Mouse (Mus musculus) T-helper 1 cell (primary cell): ENCODE measurements around the gene Nlgn2.

Source experiments
- in situ Hi-C: fragments of 300-600 bp; cut with MboI, MseI; formaldehyde crosslinking; loops from one replicate; pipeline ENCODE4 v1.15.1; 2025; ENCODE audit warnings: high pct_unique_total_duplicates

Gene Nlgn2

DNA sequence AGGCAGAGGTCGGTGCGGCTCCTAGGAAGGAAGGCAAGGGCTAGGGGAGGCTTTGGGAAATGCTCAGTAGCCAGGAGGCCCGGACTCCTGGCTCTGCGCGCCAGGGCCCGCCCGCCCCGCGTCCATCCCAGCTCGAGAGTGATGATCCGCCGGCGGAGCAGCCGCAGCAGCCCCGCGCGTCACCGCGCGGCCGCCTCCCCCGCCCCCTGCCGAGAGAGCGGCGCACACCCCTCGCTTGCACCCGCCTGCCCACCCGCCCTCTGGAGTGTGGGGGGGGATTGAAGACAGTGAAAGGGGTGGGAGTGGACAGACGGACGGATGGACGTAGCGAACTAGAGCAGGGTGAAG is at the start of gene Nlgn2:
TSS of gene Nlgn2 (minus strand) at position 181 of the 348 bp plus-strand sequence.
- in situ Hi-C loops, result no loop called here

DNA sequence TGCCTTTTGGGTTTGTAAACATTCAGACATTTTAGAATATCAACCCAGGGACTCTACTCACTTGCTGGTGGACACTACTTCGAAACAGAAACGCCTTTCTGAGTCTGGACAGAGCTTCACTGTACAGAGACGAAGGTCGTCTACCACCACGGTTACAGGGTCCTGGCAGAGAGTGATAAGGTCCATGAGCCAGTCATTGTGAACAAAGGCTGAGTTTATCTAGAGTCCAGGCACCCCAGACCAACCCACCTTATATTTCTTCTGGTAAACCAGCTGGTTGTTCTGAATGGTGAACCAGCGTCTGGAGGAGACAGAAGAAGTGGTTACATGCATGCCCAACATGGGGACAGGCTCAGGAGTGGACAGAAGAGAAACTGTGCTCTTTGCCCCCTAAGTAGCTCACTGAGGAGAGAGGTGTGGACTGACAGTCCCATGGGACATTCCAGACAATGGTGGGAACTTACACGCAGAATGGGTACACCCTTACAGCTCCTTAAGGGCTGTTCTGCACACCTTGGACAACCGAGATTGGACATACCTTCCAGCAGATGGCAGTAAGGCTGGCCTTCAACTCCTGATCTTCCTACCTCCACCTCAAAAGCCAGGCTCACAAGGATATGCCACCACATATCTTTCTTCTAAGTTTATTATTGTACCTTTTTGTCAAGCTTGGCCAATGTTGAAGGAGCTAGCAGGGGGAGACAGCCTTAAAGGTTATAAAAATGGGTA is 49.5 kb upstream of the Nlgn2 start:
- in situ Hi-C loops, result no loop called here

DNA sequence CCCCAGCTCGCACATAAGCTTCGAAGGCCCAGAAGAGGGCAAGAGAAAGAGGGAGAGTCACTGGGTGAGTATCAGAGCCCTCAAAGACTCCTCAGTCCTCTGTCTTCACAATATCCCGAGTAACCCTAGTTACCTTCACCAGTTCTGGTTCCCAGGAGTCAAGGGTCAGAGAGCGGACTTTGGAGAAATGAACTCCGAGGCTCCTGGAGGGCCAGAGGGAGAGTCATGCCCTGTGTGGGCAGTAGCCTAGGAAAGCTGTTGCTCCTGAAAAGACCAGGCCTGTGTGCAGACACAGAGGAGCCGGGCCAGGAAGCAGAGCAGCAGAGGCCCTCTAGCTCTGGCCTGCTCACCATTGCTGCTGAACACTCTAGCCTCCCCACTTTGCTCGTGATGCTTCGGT is 47.1 kb upstream of the Nlgn2 start:
- in situ Hi-C loops, result no loop called here

DNA sequence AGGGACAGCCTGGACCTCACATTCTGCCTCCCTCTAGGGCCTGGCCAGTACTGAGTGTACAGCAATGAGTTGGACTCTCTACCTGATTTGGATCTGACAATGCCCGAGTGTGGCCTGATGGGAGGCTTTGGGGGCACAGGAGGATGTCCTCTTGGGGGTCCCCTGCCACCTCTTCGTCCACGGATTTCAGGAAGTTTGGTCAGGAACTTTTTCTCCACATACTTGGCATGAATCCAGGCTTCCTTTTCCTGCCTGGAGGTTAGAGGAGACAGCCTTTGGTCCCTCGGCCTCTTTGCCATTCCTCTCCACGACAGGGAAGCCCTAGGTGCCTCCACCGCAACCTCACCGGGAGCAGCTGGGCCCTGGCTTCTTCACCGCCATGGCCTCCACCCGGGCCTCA is 46.7 kb upstream of the Nlgn2 start:
- in situ Hi-C loops, result no loop called here

DNA sequence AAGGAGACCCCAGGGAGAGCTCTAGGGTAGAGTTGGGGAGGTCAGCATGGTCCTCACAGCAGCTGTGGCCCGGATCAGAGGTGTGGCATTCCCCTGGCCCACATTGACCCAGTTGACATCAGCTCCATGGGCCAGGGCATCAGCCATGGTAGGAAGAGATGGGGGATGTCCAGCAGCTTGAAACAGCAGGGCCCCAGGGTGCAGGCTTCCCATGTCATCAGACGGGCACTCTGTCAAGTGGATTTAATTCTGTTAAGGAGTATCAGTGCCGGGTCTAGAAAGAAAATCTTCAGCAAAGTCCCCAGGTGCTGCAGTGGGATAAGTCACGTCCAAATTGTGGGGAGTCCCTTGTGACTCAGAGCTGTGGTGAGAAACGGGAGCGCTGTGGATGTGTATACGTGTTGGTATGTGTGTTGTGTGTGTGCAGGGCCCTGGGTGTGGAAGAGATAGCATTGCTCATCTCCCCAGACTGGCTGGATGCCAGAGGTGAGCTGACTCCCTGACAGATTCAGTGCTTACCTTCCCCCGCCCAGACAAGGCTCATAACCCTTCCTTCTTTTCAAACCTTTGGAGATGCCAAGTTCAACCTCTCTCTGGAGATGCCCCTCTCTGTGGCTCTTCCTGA is 46.1 kb upstream of the Nlgn2 start:
- in situ Hi-C loops, result no loop called here

DNA sequence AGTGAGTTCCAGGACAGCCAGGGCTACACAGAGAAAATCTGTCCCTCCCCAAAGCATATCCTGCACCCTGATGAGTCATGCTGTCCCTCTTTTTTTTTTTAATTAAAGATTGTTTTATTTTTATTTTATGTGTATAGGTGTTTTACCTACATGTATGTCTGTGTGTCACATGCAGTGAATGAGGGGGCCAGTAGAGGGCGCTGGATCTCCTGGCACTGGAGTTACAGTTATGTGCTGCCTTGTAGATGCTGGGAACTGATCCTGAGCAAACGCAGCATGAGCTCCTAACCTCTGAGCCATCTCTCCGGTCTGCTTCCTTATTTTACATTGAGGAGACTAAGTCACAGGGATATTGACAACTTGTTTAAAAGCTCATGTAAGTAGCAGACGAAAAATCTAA is 45.5 kb upstream of the Nlgn2 start:
- in situ Hi-C loops, result no loop called here

DNA sequence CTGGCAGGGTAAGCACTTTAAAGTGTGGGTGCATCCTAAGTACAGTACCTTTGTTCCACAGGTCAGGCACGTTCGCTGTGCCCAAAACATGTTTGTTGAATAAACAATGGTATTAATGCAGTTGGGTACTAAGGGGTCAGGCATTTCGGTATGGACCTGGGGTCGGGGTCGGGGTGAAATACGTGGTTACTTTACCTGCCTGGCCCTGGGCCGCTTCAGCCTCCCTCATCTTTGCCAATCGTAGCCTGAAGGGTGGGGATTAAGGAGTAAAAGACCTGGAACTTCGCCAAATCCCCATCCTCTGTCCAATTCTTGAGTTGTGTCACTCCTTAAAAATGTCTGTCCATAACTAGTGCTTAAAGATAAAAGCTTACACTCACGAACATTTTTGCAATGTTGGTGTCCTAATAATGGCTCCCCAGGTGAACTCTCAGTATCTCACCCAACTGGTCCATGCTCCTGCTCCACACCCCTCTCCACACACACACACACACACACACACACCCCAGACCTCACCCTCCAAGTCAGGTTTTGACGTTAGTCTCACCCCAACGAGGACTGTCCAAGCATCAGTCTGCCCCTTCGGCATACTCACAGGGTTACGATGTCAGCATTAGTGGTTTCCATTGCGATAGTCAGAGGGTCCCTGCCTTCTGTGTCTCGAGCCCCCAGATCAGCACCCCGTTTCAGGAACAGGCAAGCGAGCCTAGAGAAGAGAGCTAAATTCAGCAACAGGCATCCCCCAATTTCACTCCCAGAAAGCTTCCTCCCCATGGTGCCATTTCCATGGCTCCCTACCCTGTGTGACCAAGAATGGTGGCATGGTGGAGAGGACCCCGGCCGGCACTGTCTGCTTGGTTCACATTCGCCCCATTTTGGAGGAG is 44.4 kb upstream of the Nlgn2 start:
- in situ Hi-C loops, result no loop called here

DNA sequence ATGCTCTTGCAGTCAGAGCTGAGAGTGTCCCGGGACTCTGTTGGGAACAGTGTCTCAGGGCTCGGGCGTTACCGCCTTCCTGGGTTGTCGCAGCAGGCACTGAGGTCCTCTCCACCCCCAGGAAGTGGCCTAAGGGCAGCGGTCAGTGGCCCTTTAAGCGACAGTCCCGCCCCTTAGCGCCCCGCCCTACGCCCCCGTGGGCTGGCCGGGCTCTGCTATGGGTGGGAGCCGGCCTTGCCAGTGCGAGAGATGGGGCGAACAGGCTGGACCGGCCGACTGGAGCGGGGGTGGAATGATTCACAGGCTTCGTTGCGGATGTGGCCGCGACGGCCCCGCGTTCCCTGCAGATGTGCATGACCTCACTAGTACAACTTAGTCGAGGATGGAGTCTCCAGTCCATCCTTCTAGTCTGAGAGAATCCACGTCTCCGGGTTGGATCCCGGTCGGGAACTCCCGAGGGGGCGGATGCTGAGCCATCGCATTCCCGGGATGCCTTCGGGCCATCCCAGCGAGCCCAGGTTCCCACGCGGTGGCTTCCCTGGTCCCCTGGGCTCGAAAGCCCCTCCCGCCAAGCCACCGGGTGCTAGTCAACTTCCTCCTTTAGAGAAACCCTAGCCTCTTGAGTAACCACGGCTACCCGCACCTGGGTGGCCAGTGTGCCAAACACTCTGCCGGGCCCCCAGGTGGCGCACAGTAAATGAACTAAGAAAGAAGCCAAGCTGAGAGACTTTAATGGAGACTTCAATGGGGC is 43.4 kb upstream of the Nlgn2 start, which contains the start of gene Kctd11:
TSS of gene Kctd11 (minus strand) at position 554 of the 751 bp plus-strand sequence.
- in situ Hi-C loops, result no loop called here

DNA sequence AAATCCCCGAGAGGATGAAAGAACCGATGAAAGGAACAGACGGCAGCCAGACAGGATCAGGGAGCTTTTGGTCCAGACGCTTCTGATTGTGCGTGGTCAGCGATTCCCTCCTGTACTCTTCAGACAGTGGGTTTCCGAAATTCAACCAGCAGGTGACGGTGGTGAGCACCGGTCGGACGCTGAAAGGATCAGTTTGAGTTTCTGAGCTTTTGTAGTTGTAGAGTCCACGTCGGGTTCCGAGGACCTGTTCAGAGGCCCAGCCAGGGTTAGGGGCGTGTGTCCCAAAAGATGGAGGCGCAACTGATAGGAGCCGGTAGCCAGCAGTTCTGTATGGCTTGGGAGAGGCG is 42.9 kb upstream of the Nlgn2 start:
- in situ Hi-C loops, result no loop called here

DNA sequence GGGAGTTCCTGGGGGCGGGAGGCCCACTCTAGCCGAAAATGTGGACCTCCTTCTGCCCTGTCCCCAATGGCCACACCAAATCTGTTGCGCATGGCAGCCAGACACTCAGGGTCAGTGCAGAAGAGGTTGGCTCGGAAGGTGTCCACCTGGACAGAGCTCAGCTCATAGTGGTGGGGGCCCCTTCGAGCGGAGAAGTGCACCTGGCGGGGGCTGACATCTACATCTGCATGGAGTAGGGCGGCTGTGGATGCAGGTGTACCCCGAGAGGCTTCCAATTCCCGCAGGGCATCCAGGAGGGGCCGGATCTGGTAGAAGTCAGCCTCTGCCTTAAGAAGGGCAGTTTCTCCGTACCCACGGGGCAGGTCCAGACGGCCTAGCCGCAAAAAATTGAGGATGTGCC is 42.1 kb upstream of the Nlgn2 start:
- in situ Hi-C loops, result loop anchor here (5.0 kb wide), 2 partner anchors 72 to 152 kb away; partner anchors contain the start of gene Tmem102

DNA sequence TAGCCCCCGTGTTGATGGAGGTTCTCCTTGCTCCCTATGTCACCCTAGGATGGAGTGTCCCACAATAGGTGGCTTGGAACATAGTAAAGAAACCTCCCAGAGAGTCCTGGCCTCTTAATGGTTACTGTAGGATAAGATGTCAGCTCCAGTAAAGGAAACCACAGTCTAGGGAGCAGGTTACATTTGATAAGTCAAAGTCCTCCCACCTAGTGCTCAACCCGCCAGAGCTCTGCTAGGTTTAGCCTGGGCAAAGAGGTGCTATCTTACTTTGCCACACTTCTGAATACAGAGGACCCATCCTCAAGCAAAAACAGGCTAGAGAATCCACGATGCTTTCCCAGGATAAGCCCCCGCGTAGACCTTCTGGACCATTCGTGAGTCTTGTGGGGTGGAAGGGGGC is 41.4 kb upstream of the Nlgn2 start:
- in situ Hi-C loops, result loop anchor here (5.0 kb wide), 2 partner anchors 72 to 152 kb away; partner anchors contain the start of gene Tmem102

DNA sequence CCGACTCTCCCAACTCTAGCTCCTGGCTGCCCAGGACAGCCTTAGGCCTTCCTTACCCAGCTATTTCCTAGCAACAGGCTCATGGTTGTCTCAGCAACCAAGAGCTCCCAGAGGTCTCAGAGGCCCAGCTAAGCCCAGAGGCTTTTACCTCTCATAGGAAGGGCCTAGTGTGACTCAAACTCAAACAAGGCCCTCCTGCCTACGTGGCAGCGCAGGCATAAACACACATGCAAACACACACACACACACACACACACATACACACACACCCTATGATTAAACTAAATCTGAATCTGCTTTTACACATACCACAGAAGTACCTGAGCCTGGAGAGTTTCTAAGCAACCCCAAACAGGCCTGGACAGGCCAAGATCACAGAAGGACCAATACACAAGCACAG is 40.8 kb upstream of the Nlgn2 start:
- in situ Hi-C loops, result loop anchor here (5.0 kb wide), 2 partner anchors 71 to 151 kb away; partner anchors contain the start of gene Tmem102

DNA sequence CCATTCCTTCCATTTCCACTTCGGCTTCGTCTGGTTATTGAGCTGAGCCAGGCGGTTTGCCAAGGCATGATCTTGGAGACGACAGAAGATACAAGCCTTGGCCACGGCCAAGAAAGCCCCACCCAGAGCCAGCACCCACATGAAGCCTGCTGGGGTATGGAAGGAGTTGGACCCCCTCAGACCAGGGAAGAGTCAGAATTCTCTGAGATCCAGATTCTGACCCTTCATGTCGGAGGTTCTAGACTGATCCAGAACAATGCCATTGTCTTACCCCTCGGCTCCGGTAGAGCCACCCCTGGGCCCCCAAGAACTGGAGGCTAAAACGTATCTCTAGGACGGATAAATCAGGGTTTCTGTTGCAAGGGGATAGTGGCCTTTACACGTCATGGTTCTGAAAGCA is 40.3 kb upstream of the Nlgn2 start, which contains the start of gene Tmem95:
TSS of gene Tmem95 (minus strand) at position 141 of the 400 bp plus-strand sequence.
- in situ Hi-C loops, result loop anchor here (5.0 kb wide), 2 partner anchors 71 to 151 kb away; partner anchors contain the start of gene Tmem102

DNA sequence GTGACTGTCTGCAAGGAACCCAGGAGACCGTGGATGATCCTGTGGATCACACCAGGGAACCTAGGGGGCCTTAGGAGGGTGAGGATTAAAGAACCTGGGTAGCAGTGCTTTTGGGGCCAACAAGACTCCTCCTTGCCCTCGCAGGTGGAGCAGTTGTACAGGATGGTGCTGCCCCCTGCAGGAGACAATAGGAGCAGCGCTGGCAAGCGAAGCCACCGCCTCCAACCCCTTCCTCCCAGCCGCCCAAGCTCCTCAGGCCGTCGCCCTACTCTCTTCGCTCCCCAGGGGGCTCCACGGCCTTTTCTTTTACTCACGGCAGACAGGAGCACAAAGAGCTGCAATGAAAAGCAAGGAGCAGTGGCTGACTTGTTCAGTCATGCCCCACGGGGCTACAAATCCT is 39.3 kb upstream of the Nlgn2 start:
- in situ Hi-C loops, result loop anchor here (5.0 kb wide), 2 partner anchors 70 to 150 kb away; partner anchors contain the start of gene Tmem102

DNA sequence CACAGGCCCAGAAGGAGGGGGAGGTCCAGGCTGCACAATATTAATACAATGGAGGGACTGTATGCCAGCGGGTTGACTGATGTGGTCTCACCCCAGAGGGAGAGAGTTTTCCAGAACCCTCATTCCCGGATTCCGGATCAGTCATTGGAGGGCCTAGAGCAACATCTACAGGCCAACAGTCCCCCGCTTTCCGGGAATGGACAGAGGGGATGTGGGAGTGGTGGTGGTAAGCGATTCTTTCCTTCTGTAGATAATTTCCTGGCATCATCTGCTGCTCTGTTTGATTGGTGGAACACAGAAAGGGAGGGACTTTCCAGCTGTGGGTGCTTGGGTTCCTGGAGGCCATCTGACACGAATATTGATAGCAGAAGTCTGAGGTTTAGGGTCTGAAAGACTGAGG is 38.6 kb upstream of the Nlgn2 start:
- in situ Hi-C loops, result loop anchor here (5.0 kb wide), 2 partner anchors 69 to 149 kb away; partner anchors contain the start of gene Tmem102

DNA sequence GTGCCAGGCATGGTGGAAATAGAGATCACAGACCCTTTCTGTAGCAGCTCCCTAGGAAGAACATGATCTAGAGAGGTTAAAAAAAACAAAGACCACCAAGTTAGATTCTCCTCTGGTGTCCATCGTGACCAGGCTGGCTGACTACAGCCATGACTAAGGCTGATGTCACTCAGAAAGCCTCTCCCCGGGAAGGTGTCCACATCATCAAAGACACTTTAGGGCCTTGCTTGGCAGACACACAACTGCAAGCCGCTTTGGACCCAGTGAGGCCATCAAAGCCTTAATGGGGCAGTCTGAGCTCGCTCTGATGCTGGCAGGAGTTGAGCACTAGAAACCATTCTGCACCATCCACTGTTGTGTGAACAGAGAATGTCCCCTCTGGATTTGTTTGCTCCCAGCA is 34.9 kb upstream of the Nlgn2 start:
- in situ Hi-C loops, result no loop called here

DNA sequence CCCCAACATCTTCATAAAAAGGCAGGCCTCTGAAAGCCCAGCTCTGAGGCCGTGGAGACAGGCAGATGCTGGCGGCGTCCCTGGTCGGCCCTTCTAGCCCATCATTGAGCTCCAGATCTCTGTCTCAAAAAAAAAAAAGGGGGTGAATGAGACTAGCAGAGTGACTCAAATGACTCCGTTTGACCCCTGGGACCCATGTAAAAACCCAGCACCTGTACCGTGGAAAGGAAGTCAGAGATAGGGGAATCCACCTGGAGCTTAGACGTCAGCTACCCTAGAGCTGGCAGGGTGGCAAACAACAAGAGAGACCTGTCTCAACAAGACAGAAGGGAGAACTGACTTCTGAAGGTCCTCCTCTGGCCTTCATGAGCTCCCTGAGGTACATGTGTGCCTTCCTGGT is 34.2 kb upstream of the Nlgn2 start:
- in situ Hi-C loops, result no loop called here

DNA sequence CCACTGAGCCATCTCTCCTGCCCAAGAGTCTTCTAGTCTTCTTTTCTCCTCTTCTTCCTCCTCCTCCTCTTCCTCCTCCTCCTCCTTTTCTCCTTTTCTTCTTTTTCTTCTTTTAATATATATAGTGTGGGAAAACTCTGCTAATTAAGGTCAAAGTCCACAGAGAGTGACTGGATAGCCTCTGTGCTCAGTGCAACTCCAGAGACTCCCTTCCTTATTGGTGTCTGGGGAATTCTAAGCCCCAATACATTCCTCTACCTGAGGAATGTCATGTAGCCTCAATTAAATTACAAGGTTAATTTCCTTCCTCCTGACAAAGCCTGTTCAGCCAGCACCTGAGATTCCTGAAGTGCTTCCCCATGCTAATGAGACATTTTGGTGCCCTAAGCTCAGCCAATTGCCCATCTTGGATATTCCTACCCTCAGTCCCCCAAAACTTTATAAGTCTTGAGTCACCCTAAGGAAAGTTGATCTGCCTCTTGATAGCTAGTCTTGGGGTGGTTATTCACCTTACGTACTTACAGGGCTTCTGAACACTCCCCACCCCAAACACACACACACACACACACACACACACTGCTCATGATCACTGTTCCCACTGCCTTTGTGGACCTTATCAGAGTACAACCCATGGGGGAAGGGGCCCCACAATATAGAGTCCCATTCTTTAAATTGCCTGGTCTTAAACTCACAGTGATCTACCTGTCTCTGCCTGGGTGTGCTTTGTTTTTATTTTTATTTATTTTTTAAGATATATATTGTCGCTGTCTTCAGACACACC is 32.9 kb upstream of the Nlgn2 start:
- in situ Hi-C loops, result no loop called here

DNA sequence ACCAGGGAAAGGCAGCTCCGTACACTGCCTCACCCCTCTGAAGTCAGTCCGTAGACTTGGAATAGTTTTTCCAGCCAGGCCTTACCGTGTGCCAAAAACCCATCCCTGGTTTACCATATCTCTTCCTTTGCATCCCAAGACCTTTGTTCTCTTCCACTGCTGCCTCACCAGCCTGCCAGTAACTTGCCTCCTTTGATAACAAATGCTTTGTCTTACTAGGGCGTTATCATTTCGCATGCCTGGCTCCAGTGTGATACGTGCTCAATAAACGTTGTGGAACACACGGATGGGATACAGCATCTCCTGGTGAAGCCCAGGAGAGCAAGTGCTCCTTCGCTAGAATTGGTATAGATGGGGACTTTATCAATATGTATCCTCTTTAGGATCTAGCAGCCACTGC is 29.8 kb upstream of the Nlgn2 start:
- in situ Hi-C loops, result no loop called here

DNA sequence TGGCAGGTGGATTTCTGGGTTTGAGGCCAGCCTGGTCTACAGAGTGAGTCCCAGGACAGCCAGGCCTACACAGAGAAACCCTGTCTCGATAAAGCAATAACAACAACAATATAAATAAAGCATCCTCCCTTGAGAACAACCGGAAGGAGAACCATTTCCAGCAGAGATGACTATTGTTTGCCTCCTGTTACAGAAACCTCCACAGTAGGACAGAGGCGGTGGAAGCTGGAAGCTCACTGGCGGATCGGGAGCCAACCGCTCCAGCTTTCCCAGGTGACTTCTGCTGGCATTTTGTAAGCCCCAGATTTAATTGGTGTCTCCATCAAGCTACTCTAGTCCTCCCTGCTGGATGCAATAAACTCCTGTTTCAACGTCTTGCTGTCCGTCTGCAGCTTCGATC is 28.0 kb upstream of the Nlgn2 start:
- in situ Hi-C loops, result no loop called here
